Mouse (Mus musculus): ENCODE measurements around the gene Olfr1353. TPM values are rescaled to one million over a fixed set of nuclear protein-coding genes. Genes with fewer than 3 reads are reported as not detected.

Olfr1353 gene
- not detected for total RNA-seq (2023)

GRCm38 (mm10) chr10:78963009-78963408 lies at the start of gene Olfr1353:
Gene Olfr1353 (plus strand): TSS chr10:78963309.

GRCm38 (mm10) chr10:78950336-78950735 lies 12.8 kb upstream of the Olfr1353 start, which contains the start of gene Olfr8:
Gene Olfr8 (plus strand): TSS chr10:78950636.

GRCm38 (mm10) chr10:78980750-78981149 lies 17.6 kb downstream of the Olfr1353 start, which contains the start of gene Olfr1352:
Gene Olfr1352 (plus strand): TSS chr10:78981050.

GRCm38 (mm10) chr10:79012172-79012571 lies 49.1 kb downstream of the Olfr1353 start, which contains the start of gene Olfr1351:
Gene Olfr1351 (plus strand): TSS chr10:79012472.

Other genes with a start within 250 kb of the Olfr1353 start
- gene Casp14, start 245.0 kb upstream of the Olfr1353 start, total RNA-seq (2023) = not detected
- gene Ccdc105, start 210.2 kb upstream of the Olfr1353 start, total RNA-seq (2023) = not detected
- gene Slc1a6, start 182.8 kb upstream of the Olfr1353 start, total RNA-seq (2023) = not detected
- not detected for gene Olfr1356, start 111.1 kb upstream of the Olfr1353 start, total RNA-seq (2023)
- not detected for gene Olfr1355, start 87.8 kb upstream of the Olfr1353 start, total RNA-seq (2023)
- gene Olfr1354, start 50.1 kb upstream of the Olfr1353 start, total RNA-seq (2023) = not detected
- not detected for gene Olfr8, start 12.7 kb upstream of the Olfr1353 start, total RNA-seq (2023)
- gene Olfr1352, start 17.7 kb downstream of the Olfr1353 start, total RNA-seq (2023) = not detected
- gene Olfr1351, start 49.2 kb downstream of the Olfr1353 start, total RNA-seq (2023) = not detected
- gene Olfr57, start 65.4 kb downstream of the Olfr1353 start, total RNA-seq (2023) = not detected
- gene 2610008E11Rik, start 134.3 kb downstream of the Olfr1353 start, total RNA-seq (2023) = 16.2 TPM
- not detected for gene Vmn2r80, start 185.5 kb downstream of the Olfr1353 start, total RNA-seq (2023)